Mouse (Mus musculus) urinary bladder, postnatal 25 days (tissue): Measurements from ENCODE around the gene Rpl7a.

Experiments used
- DNase-seq: peaks from one replicate; pipeline ENCODE4 v3.0.0; 2022; ENCODE audit warnings: low spot score

Gene Rpl7a

GRCm38 (mm10) chr2:26956811-26957487 is 46.4 kb downstream of the Rpl7a start:
- DNase-seq = no peak

- no peak for DNase-seq
These were observed 46.9 kb downstream of the Rpl7a start for GRCm38 (mm10) chr2:26957488-26957859.

GRCm38 (mm10) chr2:26960756-26961155 is 50.2 kb downstream of the Rpl7a start:
- DNase-seq = no peak
